In the genomic region with DNA sequence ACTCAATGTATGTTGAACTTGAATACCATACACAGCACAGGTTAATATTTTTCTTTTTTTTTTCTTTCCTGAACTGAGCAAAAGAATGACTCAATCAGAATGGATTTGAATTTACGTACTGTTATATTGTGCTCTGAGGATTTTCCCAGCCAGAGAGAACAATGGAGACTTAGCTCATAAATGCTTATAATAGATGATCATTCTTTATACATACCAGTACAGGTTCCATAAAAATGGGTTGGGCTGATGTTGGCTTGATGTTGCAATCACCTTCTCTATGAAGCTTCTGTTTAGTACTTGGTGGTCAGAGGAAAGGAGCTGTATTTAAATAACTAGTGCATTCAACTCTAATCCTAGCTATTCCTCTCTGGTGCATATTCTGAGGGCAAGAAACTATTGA, we compare ENCODE assay signal across 15 mouse cellular contexts.
"Had no signal": no experiment of that assay in that cellular context is flagged by ENCODE, and none has a peak within 500 bp of the region (broad histone marks: within the 10 kb centered on the region; RNA-seq: fewer than 3 reads in every experiment).

No protein-coding gene starts in this region.

- H3K9ac ChIP-seq: neural tube, embryonic 15.5 days; stomach, embryonic 15.5 days had no signal

- DNase-seq: retina, postnatal 1 day; right cerebral cortex, adult 18-20 months; right cerebral cortex, postnatal 14 days; right cerebral cortex, postnatal 25 days; right cerebral cortex, postnatal 4 days; spleen, adult 18-20 months; thymus, adult 18-20 months; thymus, adult 2 months; thymus, postnatal 14 days; thymus, postnatal 25 days; thymus, postnatal 36 days; thymus, postnatal 4 days had no signal

- H3K27ac ChIP-seq: neural tube, embryonic 15.5 days; stomach, embryonic 15.5 days; stomach, postnatal 0 days had no signal

- H3K27me3 ChIP-seq: neural tube, embryonic 15.5 days; stomach, embryonic 15.5 days had no signal

- H3K9me3 ChIP-seq: neural tube, embryonic 15.5 days; stomach, embryonic 15.5 days had no signal

- H3K36me3 ChIP-seq: neural tube, embryonic 15.5 days; stomach, embryonic 15.5 days had no signal

- H3K4me3 ChIP-seq: neural tube, embryonic 15.5 days; stomach, embryonic 15.5 days had no signal

- H3K4me2 ChIP-seq: neural tube, embryonic 15.5 days; stomach, embryonic 15.5 days had no signal
